Comparison of ENCODE assay signal across 10 mouse cellular contexts in genomic region chr13:45560543-45560942, GRCm38 (mm10). TPM values are rescaled to one million over a fixed set of nuclear protein-coding genes. Genes with fewer than 3 reads are reported as not detected.
DNase-seq lines count a peak whose midpoint lies in the region; ATAC-seq lines count a peak whose summit lies in the region.
"Had no signal": no experiment of that assay in that cellular context is flagged by ENCODE, and none has a peak within 500 bp of the region (broad histone marks: within the 10 kb centered on the region; RNA-seq: fewer than 3 reads in every experiment).

No protein-coding gene starts in this region.

- H3K4me2 ChIP-seq in hindbrain, embryonic 11.5 days (replicated peaks; ENCODE audit: low read depth, low read length) = no peak overlapping the region
- H3K4me2 ChIP-seq in hindbrain, embryonic 12.5 days (replicated peaks) = no peak overlapping the region
- no peak overlapping the region for H3K4me2 ChIP-seq in neural tube, embryonic 15.5 days

- peak; percentile 57 for DNase-seq in hindbrain, embryonic 11.5 days (ENCODE audit: low spot score)
- peak; percentile 37 for DNase-seq in neural tube, embryonic 10.5 days (ENCODE audit: extremely low spot score, low spot score)
- peak; percentile 55 for DNase-seq in retina, postnatal 1 day
- no peak for DNase-seq in gastrocnemius, postnatal 10 days
- no peak for DNase-seq in spleen, adult 18-20 months
- DNase-seq: adrenal gland, adult 8-10 months; lung, adult 18-20 months had no signal

- H3K4me1 ChIP-seq in hindbrain, embryonic 11.5 days (replicated peaks; ENCODE audit: control insufficient read depth, insufficient read depth, low read length) = no peaks in the 10 kb centered on the region
- H3K4me1 ChIP-seq in hindbrain, embryonic 12.5 days = 0 out of 2 replicates have a peak, but pooled peaks cover 5% of the 10 kb centered on the region
- peaks cover 7% of the 10 kb centered on the region; the same call in 1 of the 2 replicates for H3K4me1 ChIP-seq in neural tube, embryonic 15.5 days

- no peak overlapping the region for H3K4me3 ChIP-seq in hindbrain, embryonic 11.5 days (ENCODE audit: low read depth, low read length)
- H3K4me3 ChIP-seq in hindbrain, embryonic 12.5 days = no peak overlapping the region
- no peak overlapping the region for H3K4me3 ChIP-seq in neural tube, embryonic 15.5 days (replicated peaks)

- no peak overlapping the region for H3K9ac ChIP-seq in hindbrain, embryonic 11.5 days (ENCODE audit: low read depth, low read length)
- H3K9ac ChIP-seq in hindbrain, embryonic 12.5 days = no peak overlapping the region
- H3K9ac ChIP-seq in neural tube, embryonic 15.5 days (replicated peaks) = no peak overlapping the region

- H3K27me3 ChIP-seq in hindbrain, embryonic 11.5 days (ENCODE audit: control insufficient read depth, insufficient read depth, low read length) = no peaks in the 10 kb centered on the region
- H3K27me3 ChIP-seq in hindbrain, embryonic 12.5 days = no peaks in the 10 kb centered on the region
- no peaks in the 10 kb centered on the region for H3K27me3 ChIP-seq in neural tube, embryonic 15.5 days (replicated peaks)

- no peaks in the 10 kb centered on the region for H3K9me3 ChIP-seq in hindbrain, embryonic 11.5 days (ENCODE audit: control insufficient read depth, low read length)
- no peaks in the 10 kb centered on the region for H3K9me3 ChIP-seq in hindbrain, embryonic 12.5 days (replicated peaks)
- H3K9me3 ChIP-seq in neural tube, embryonic 15.5 days (replicated peaks) = no peaks in the 10 kb centered on the region

- no peaks in the 10 kb centered on the region for H3K36me3 ChIP-seq in hindbrain, embryonic 11.5 days (ENCODE audit: control insufficient read depth, insufficient read depth, low read length)
- H3K36me3 ChIP-seq in hindbrain, embryonic 12.5 days = no peaks in the 10 kb centered on the region
- H3K36me3 ChIP-seq in neural tube, embryonic 15.5 days = no peaks in the 10 kb centered on the region

- H3K27ac ChIP-seq in hindbrain, embryonic 11.5 days (ENCODE audit: low read depth, low read length) = no peak overlapping the region
- H3K27ac ChIP-seq in hindbrain, embryonic 12.5 days = no peak overlapping the region
- H3K27ac ChIP-seq in neural tube, embryonic 15.5 days (replicated peaks) = no peak overlapping the region

- 81% methylated on average over 7 of the region's 7 CpGs for WGBS in hindbrain, embryonic 11.5 days
- WGBS in hindbrain, embryonic 12.5 days = 74% methylated on average over 7 of the region's 7 CpGs
- WGBS in neural tube, embryonic 15.5 days = 76% methylated on average over 7 of the region's 7 CpGs

- no peak for ATAC-seq in hindbrain, embryonic 11.5 days (ENCODE audit: low FRiP score)
- no peak for ATAC-seq in hindbrain, embryonic 12.5 days (ENCODE audit: low FRiP score)
- no peak for ATAC-seq in neural tube, embryonic 15.5 days (ENCODE audit: low FRiP score)
- 0 out of 2 replicates have a peak, but pooled peaks have one; percentile 47 for ATAC-seq in common myeloid progenitor, adult 5-6 weeks (replicated peaks; ENCODE audit: low read depth, poor library complexity, severe bottlenecking)

RNA-seq across cellular contexts. Expression of gene Gmpr, which starts 53.3 kb away (rescaled TPM):
- 26.8 and 28.8 TPM in 2 replicates for polyA plus RNA-seq in hindbrain, embryonic 11.5 days (2014; fragmentation: Nextera tagmentation; extraction: Ambion mirVana)
- polyA plus RNA-seq in hindbrain, embryonic 12.5 days (2016; fragmentation: Nextera tagmentation; extraction: Ambion mirVana) = 19.3 and 20.8 TPM in 2 replicates
- polyA plus RNA-seq in neural tube, embryonic 15.5 days (2015; fragmentation: Nextera tagmentation; extraction: Ambion mirVana) = 49.8 and 64.3 TPM in 2 replicates
- total RNA-seq in common myeloid progenitor, adult 5-6 weeks (2017) = 18.5 and 20.1 TPM in 2 replicates
- total RNA-seq in gastrocnemius, postnatal 10 days (2021) = 100 to 1,000 TPM; 163 to 170 TPM

Comparison
In these comparisons a context has a peak if more than half of its experiments do, and no peak if none do; other contexts are left out.
1. DNase-seq: peak in hindbrain, embryonic 11.5 days (single experiment), neural tube, embryonic 10.5 days (single experiment) and retina, postnatal 1 day (single experiment); none in gastrocnemius, postnatal 10 days (single experiment) and spleen, adult 18-20 months (0 of 2).